Mouse (Mus musculus): ENCODE results near the gene Eaf2. TPM values are rescaled to one million over a fixed set of nuclear protein-coding genes. Genes with fewer than 3 reads are reported as not detected.

Gene Eaf2
- polyA plus RNA-seq, 1 experiment from 2014 or later, result 1.9 TPM

GRCm38 (mm10) chr16:36751979-36752378 is 122.8 kb downstream of the Eaf2 start:
- Histone ChIP-seq H3K27me3 (replicated peaks; ENCODE audit: control insufficient read depth, insufficient read depth, low read length) (no peaks in the 10 kb centered on the region), H3K4me3 (ENCODE audit: low read length) (no peak overlapping the region), H3K36me3 (ENCODE audit: control insufficient read depth, insufficient read depth, low read length) (no peaks in the 10 kb centered on the region), H3K9ac (ENCODE audit: low read depth, low read length) (no peak overlapping the region), H3K27ac (ENCODE audit: low read length) (no peak overlapping the region), H3K4me1 (ENCODE audit: control insufficient read depth, insufficient read depth, low read length) (no peaks in the 10 kb centered on the region), H3K4me2 (ENCODE audit: low read depth, low read length) (no peak overlapping the region), H3K9me3 (ENCODE audit: control insufficient read depth, low read length) (no peaks in the 10 kb centered on the region)
- ATAC-seq, result no peak
- 90% methylated on average over 3 of the region's 3 CpGs for WGBS

- no peak overlapping the region for H3K4me2 ChIP-seq (ENCODE audit: low read depth, low read length)
- H3K36me3 ChIP-seq (ENCODE audit: control insufficient read depth, insufficient read depth, low read length), result no peaks in the 10 kb centered on the region
- no peaks in the 10 kb centered on the region for H3K4me1 ChIP-seq (ENCODE audit: control insufficient read depth, insufficient read depth, low read length)
- 56% methylated on average over 2 of the region's 2 CpGs for WGBS
- H3K27me3 ChIP-seq (replicated peaks; ENCODE audit: control insufficient read depth, insufficient read depth, low read length), result no peaks in the 10 kb centered on the region
- H3K9ac ChIP-seq (ENCODE audit: low read depth, low read length), result no peak overlapping the region
- ATAC-seq, result no peak
- no peaks in the 10 kb centered on the region for H3K9me3 ChIP-seq (ENCODE audit: control insufficient read depth, low read length)
- no peak overlapping the region for H3K4me3 ChIP-seq (ENCODE audit: low read length)
- H3K27ac ChIP-seq (ENCODE audit: low read length), result no peak overlapping the region
These were observed 127.0 kb downstream of the Eaf2 start for GRCm38 (mm10) chr16:36747767-36748166.

- WGBS, result 65% methylated on average over 4 of the region's 4 CpGs
- ATAC-seq, result no peak
These were observed 127.7 kb downstream of the Eaf2 start for GRCm38 (mm10) chr16:36747068-36747467.

GRCm38 (mm10) chr16:36743580-36743979 is 131.2 kb downstream of the Eaf2 start:
- Histone ChIP-seq H3K4me1 (ENCODE audit: control insufficient read depth, insufficient read depth, low read length) (no peaks in the 10 kb centered on the region), H3K27me3 (replicated peaks; ENCODE audit: control insufficient read depth, insufficient read depth, low read length) (no peaks in the 10 kb centered on the region), H3K36me3 (ENCODE audit: control insufficient read depth, insufficient read depth, low read length) (no peaks in the 10 kb centered on the region), H3K27ac (ENCODE audit: low read length) (no peak overlapping the region), H3K9me3 (ENCODE audit: control insufficient read depth, low read length) (no peaks in the 10 kb centered on the region), H3K4me3 (ENCODE audit: low read length) (no peak overlapping the region), H3K4me2 (ENCODE audit: low read depth, low read length) (no peak overlapping the region), H3K9ac (ENCODE audit: low read depth, low read length) (no peak overlapping the region)
- 63% methylated on average over 8 of the region's 8 CpGs for WGBS
- ATAC-seq, result no peak

More at GRCm38 (mm10) chr16:36747068-36747467, 127.7 kb downstream of the Eaf2 start:
- H3K27ac ChIP-seq (ENCODE audit: low read length), result no peak overlapping the region
- H3K9me3 ChIP-seq (ENCODE audit: control insufficient read depth, low read length), result no peaks in the 10 kb centered on the region
- H3K36me3 ChIP-seq (ENCODE audit: control insufficient read depth, insufficient read depth, low read length), result no peaks in the 10 kb centered on the region
- H3K4me1 ChIP-seq (ENCODE audit: control insufficient read depth, insufficient read depth, low read length), result no peaks in the 10 kb centered on the region
- no peak overlapping the region for H3K9ac ChIP-seq (ENCODE audit: low read depth, low read length)
- H3K4me3 ChIP-seq (ENCODE audit: low read length), result no peak overlapping the region
- no peak overlapping the region for H3K4me2 ChIP-seq (ENCODE audit: low read depth, low read length)
- no peaks in the 10 kb centered on the region for H3K27me3 ChIP-seq (replicated peaks; ENCODE audit: control insufficient read depth, insufficient read depth, low read length)

Small RNA genes lying within 50 kb of the gene (microRNA-seq; reads per million reads assigned to microRNA genes)
- not detected for gene Gm22617

Other genes starting within 250 kb of the Eaf2 start
- 1.9 and 2.3 TPM in 2 replicates for gene Cd86, start 208.9 kb downstream of the Eaf2 start, polyA plus RNA-seq (2015; fragmentation: Nextera tagmentation; extraction: Ambion mirVana)
- gene Ildr1, start 181.0 kb downstream of the Eaf2 start, polyA plus RNA-seq (2015; fragmentation: Nextera tagmentation; extraction: Ambion mirVana), result 9.0 and 9.7 TPM in 2 replicates
- gene Slc15a2, start 90.0 kb downstream of the Eaf2 start, polyA plus RNA-seq (2015; fragmentation: Nextera tagmentation; extraction: Ambion mirVana), result 8.5 and 12.0 TPM in 2 replicates
- gene Iqcb1, start 46.6 kb downstream of the Eaf2 start, polyA plus RNA-seq (2015; fragmentation: Nextera tagmentation; extraction: Ambion mirVana), result 19.1 and 20.6 TPM in 2 replicates
- gene Golgb1, start 137 bp upstream of the Eaf2 start, polyA plus RNA-seq (2015; fragmentation: Nextera tagmentation; extraction: Ambion mirVana), result 76.8 and 91.0 TPM in 2 replicates
- 18.2 and 20.6 TPM in 2 replicates for gene Hcls1, start 60.0 kb upstream of the Eaf2 start, polyA plus RNA-seq (2015; fragmentation: Nextera tagmentation; extraction: Ambion mirVana)
- not detected in 2 replicates for gene Fbxo40, start 115.5 kb upstream of the Eaf2 start, polyA plus RNA-seq (2015; fragmentation: Nextera tagmentation; extraction: Ambion mirVana)
- 3.4 and 3.7 TPM in 2 replicates for gene Polq, start 136.8 kb upstream of the Eaf2 start, polyA plus RNA-seq (2015; fragmentation: Nextera tagmentation; extraction: Ambion mirVana)

Measured in intestine, embryonic 16.5 days (tissue).